Mouse (Mus musculus) stomach, postnatal 0 days (tissue): ENCODE data around the gene Mrpl42.

ENCODE experiments used
- CTCF ChIP-seq: IDR thresholded peaks from 2 replicates; pipeline ENCODE4 v1.5.1; 2016; ENCODE audit warnings: antibody characterized with exemption, low read depth, mild to moderate bottlenecking, moderate library complexity
- EP300 ChIP-seq: optimal IDR thresholded peaks from 2 replicates; pipeline ENCODE3; 2016; ENCODE audit warnings: antibody characterized with exemption

DNA sequence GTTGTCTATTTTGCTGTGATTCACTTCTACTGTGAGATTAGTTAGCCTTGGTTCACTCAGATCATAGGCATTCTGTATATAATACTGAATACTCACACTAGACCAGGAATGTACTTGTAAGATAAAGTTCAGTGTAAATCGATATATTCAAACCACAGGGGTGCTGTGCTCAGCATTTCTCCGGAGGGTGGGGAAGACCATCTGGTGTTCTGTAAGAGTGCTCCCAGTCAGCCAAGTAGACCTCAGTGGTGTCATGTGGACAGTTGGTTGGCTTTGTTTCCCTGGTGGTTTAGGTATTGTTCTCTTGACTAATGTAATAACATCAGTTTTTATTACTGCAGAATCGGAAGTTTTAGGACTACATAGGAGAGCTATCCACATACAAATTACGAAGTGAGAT is 43.3 kb upstream of the Mrpl42 start:
- no peak for TF ChIP-seq EP300
- no peak for TF ChIP-seq CTCF
